Mouse (Mus musculus) forebrain, embryonic 10.5 days (tissue): Measurements from ENCODE around the gene 1700013F07Rik. TPM values are rescaled to one million over a fixed set of nuclear protein-coding genes. Genes with fewer than 3 reads are reported as not detected.
A peak's percentile ranks its signal among the peaks of the same experiment; 100 is the strongest.
"Not testable (repeated sequence)": the region's sequence is repeated elsewhere in the genome, so short reads cannot be mapped to it uniquely, and the experiment has no call there.

Source experiments
- DNase-seq: peaks from one replicate; pipeline ENCODE4 v3.0.0-alpha.2; 2017; ENCODE audit warnings: low spot score; ENCODE audit errors: extremely low spot score
- H3K27ac ChIP-seq: fragments of 300-500 bp; sonication (generic); 2 replicates; pipeline ENCODE4 v1.5.1; 2016; ENCODE audit warnings: mild to moderate bottlenecking
- H3K27me3 ChIP-seq: fragments of 300-500 bp; sonication (generic); 2 replicates; pipeline ENCODE4 v1.6.1; 2016; ENCODE audit warnings: mild to moderate bottlenecking; ENCODE audit not compliant: poor library complexity, severe bottlenecking
- H3K36me3 ChIP-seq: fragments of 300-500 bp; sonication (generic); replicated peaks from 2 replicates; pipeline ENCODE4 v1.6.1; 2016; ENCODE audit warnings: mild to moderate bottlenecking, moderate library complexity
- H3K4me1 ChIP-seq: fragments of 300-500 bp; sonication (generic); 2 replicates; pipeline ENCODE4 v1.6.1; 2016
- H3K4me3 ChIP-seq: fragments of 300-500 bp; sonication (generic); 2 replicates; pipeline ENCODE4 v1.5.1; 2016; ENCODE audit warnings: mild to moderate bottlenecking, moderate library complexity
- H3K9me3 ChIP-seq: fragments of 300-500 bp; sonication (generic); 2 replicates; pipeline ENCODE4 v1.6.1; 2016; ENCODE audit warnings: mild to moderate bottlenecking, moderate library complexity
- WGBS: fragments of 180-500 bp; shearing (Covaris S2); methylation state at CpG from one replicate; pipeline ENCODE4 v1.1.7; 2016; 5-methylcytosine and 5-hydroxymethylcytosine counted together
- polyA plus RNA-seq: library from polyadenylated mRNA; unstranded; fragments of >200 nt; fragmentation: Nextera tagmentation; extraction: Ambion mirVana; gene quantifications from 2 replicates; pipeline ENCODE4 v1.2.1, GENCODE M21; 2016

Gene 1700013F07Rik
- polyA plus RNA-seq, 1 experiment from 2014 or later: 0.29 TPM

- peak within 1 kb of the TSS; percentile 91 for H3K27ac ChIP-seq
- WGBS: under 1% methylated on average over 45 of the region's 45 CpGs
- peak; percentile 97 for DNase-seq
- peaks cover 25% of the 10 kb centered on the region for H3K4me1 ChIP-seq
- H3K27me3 ChIP-seq: no peaks in the 10 kb centered on the region
- peaks cover 31% of the 10 kb centered on the region for H3K36me3 ChIP-seq
- peak within 1 kb of the TSS; percentile 92 for H3K4me3 ChIP-seq
- H3K9me3 ChIP-seq: no peaks in the 10 kb centered on the region
These were observed 28.3 kb downstream of the 1700013F07Rik start, which contains the start of gene Tmem167b for GRCm38 (mm10) chr3:108562133-108562730. Gene Tmem167b (minus strand): TSS chr3:108562466.

GRCm38 (mm10) chr3:108562777-108563271 is 28.9 kb downstream of the 1700013F07Rik start:
- Histone ChIP-seq H3K36me3 (peaks cover 26% of the 10 kb centered on the region), H3K4me3 (peak overlapping the region; percentile 92), H3K9me3 (no peaks in the 10 kb centered on the region), H3K27ac (peak overlapping the region; percentile 91), H3K27me3 (no peaks in the 10 kb centered on the region), H3K4me1 (peaks cover 31% of the 10 kb centered on the region)
- DNase-seq: no peak
- 16% methylated on average over 15 of the region's 15 CpGs for WGBS

GRCm38 (mm10) chr3:108563309-108563708 is 29.4 kb downstream of the 1700013F07Rik start:
- 9% methylated on average over 4 of the region's 4 CpGs for WGBS
- H3K4me3 ChIP-seq: peak overlapping the region; percentile 92

GRCm38 (mm10) chr3:108567990-108568877 is 34.3 kb downstream of the 1700013F07Rik start:
- H3K4me3 ChIP-seq: peak overlapping the region; percentile 18; the same call in 1 of the 2 replicates
- H3K27ac ChIP-seq: peak overlapping the region; percentile 83

More at GRCm38 (mm10) chr3:108563309-108563708, 29.4 kb downstream of the 1700013F07Rik start:
- H3K9me3 ChIP-seq: no peaks in the 10 kb centered on the region
- DNase-seq: peak; percentile 78
- H3K27me3 ChIP-seq: no peaks in the 10 kb centered on the region
- H3K36me3 ChIP-seq: peaks cover 21% of the 10 kb centered on the region
- H3K4me1 ChIP-seq: peaks cover 35% of the 10 kb centered on the region
- peak overlapping the region; percentile 91 for H3K27ac ChIP-seq

GRCm38 (mm10) chr3:108569636-108570035 is 35.7 kb downstream of the 1700013F07Rik start:
- peaks cover 45% of the 10 kb centered on the region for H3K4me1 ChIP-seq
- WGBS: 62% methylated on average over 3 of the region's 3 CpGs
- H3K36me3 ChIP-seq, DNase-seq, H3K9me3 ChIP-seq, H3K27me3 ChIP-seq, H3K27ac ChIP-seq, H3K4me3 ChIP-seq: not testable (repeated sequence)

More at GRCm38 (mm10) chr3:108567990-108568877, 34.3 kb downstream of the 1700013F07Rik start:
- DNase-seq: peak; percentile 45
- no peaks in the 10 kb centered on the region for H3K27me3 ChIP-seq
- peaks cover 40% of the 10 kb centered on the region for H3K4me1 ChIP-seq
- H3K9me3 ChIP-seq: no peaks in the 10 kb centered on the region
- WGBS: 13% methylated on average over 15 of the region's 15 CpGs
- no peaks in the 10 kb centered on the region for H3K36me3 ChIP-seq

- Histone ChIP-seq H3K4me1 (peaks cover 45% of the 10 kb centered on the region), H3K4me3 (no peak overlapping the region), H3K36me3 (peaks cover 3% of the 10 kb centered on the region), H3K27me3 (no peaks in the 10 kb centered on the region), H3K9me3 (no peaks in the 10 kb centered on the region), H3K27ac (no peak overlapping the region)
- DNase-seq: no peak
- 87% methylated on average over 14 of the region's 14 CpGs for WGBS
These were observed 36.9 kb downstream of the 1700013F07Rik start for GRCm38 (mm10) chr3:108570813-108571212.

- DNase-seq: peak; percentile 97
- H3K27me3 ChIP-seq: no peaks in the 10 kb centered on the region
- no peaks in the 10 kb centered on the region for H3K9me3 ChIP-seq
- peak within 1 kb of the TSS; percentile 75 for H3K4me3 ChIP-seq
- peak within 1 kb of the TSS; percentile 88 for H3K27ac ChIP-seq
- H3K36me3 ChIP-seq: peaks cover 8% of the 10 kb centered on the region
- WGBS: 3% methylated on average over 42 of the region's 42 CpGs
- peaks cover 45% of the 10 kb centered on the region for H3K4me1 ChIP-seq
These were observed 37.7 kb downstream of the 1700013F07Rik start, which contains the start of gene Taf13 for GRCm38 (mm10) chr3:108571443-108572294. Gene Taf13 (plus strand): TSS chr3:108571698.

- H3K27me3 ChIP-seq: no peaks in the 10 kb centered on the region
- no peaks in the 10 kb centered on the region for H3K9me3 ChIP-seq
- peaks cover 42% of the 10 kb centered on the region for H3K4me1 ChIP-seq
- no peak for DNase-seq
- peaks cover 15% of the 10 kb centered on the region for H3K36me3 ChIP-seq
- peak overlapping the region; percentile 88 for H3K27ac ChIP-seq
- WGBS: 61% methylated on average over 18 of the region's 18 CpGs
- H3K4me3 ChIP-seq: peak overlapping the region; percentile 75
These were observed 38.5 kb downstream of the 1700013F07Rik start for GRCm38 (mm10) chr3:108572309-108573010.

- H3K4me3 ChIP-seq: peak overlapping the region; percentile 2; the same call in 1 of the 2 replicates
- no peaks in the 10 kb centered on the region for H3K27me3 ChIP-seq
- WGBS: 90% methylated on average over 5 of the region's 5 CpGs
- no peaks in the 10 kb centered on the region for H3K9me3 ChIP-seq
- no peak for DNase-seq
- no peak overlapping the region for H3K27ac ChIP-seq
- H3K36me3 ChIP-seq: peaks cover 30% of the 10 kb centered on the region
- H3K4me1 ChIP-seq: peaks cover 26% of the 10 kb centered on the region
These were observed 40.1 kb downstream of the 1700013F07Rik start for GRCm38 (mm10) chr3:108574018-108574417.

GRCm38 (mm10) chr3:108584580-108584979 is 50.6 kb downstream of the 1700013F07Rik start:
- no peaks in the 10 kb centered on the region for H3K9me3 ChIP-seq
- no peaks in the 10 kb centered on the region for H3K27me3 ChIP-seq
- WGBS: 84% methylated on average over 4 of the region's 4 CpGs
- H3K4me3 ChIP-seq: no peak overlapping the region
- H3K36me3 ChIP-seq: peaks cover 24% of the 10 kb centered on the region
- no peak overlapping the region for H3K27ac ChIP-seq
- DNase-seq: no peak
- H3K4me1 ChIP-seq: 0 out of 2 replicates have a peak, but pooled peaks cover 5% of the 10 kb centered on the region

- Histone ChIP-seq H3K4me1 (peaks cover 30% of the 10 kb centered on the region), H3K9me3 (no peaks in the 10 kb centered on the region), H3K27ac (no peak overlapping the region), H3K27me3 (no peaks in the 10 kb centered on the region), H3K36me3 (peaks cover 7% of the 10 kb centered on the region), H3K4me3 (no peak overlapping the region)
- WGBS: 67% methylated on average over 2 of the region's 2 CpGs
- DNase-seq: no peak
These were observed 54.5 kb downstream of the 1700013F07Rik start for GRCm38 (mm10) chr3:108588446-108588845.
